Mouse (Mus musculus) sigmoid colon, adult 10 weeks (tissue): ENCODE data around the gene Gm20906. TPM values are rescaled to one million over a fixed set of nuclear protein-coding genes. Genes with fewer than 3 reads are reported as not detected.

Experiments
- polyA plus RNA-seq: library from polyadenylated mRNA; stranded (reverse); fragments of 350-450 nt; fragmentation: Illumina TruSeq; extraction: RNeasy Lipid Tissue Mini Kit (QIAGEN cat#74804); gene quantifications from one replicate; pipeline ENCODE4 v1.2.3, GENCODE M21; 2014; ENCODE audit warnings: low read depth, low replicate concordance

The Gm20906 gene
- polyA plus RNA-seq: not detected

GRCm38 (mm10) chrY:87550666-87551065, at the start of gene Gm20906:
Gene Gm20906, plus strand, starts transcription at chrY:87550966.

